In the genomic region with DNA sequence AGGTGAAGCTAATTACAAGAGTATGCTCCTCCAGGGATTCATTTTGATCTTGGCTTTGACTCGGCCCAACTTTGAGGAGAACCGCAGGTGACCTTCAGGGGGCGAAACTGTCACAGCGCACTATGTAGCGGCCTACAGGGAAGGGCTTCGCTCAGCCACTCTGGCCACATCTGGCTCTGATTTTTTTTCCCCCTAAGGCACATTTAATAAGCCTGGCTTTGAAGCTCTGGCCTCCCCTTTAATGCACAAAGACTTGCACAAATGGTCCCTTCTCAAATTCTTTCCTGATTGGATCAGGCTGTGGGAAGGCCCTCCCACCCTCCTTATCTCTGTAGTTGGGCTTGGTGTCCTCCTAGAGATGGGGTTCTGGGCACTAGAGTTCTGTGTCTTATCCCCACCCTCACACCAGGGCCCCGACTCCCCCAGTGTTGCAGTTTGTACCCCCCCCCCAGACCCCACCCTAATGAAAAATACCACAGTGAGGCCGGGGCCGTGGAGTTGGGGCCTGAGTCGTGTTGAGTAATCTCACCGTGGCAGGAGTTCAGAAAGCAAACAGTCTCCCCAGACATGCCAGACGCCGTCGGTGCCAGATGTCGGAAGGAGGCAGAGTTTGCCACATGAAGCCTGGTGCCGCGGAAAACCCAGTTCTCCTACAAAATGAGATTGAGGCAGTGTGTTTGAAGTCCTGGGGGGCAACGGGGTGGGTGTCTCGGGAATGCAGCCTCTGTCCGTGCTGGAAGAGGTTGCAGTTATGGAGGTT, we compare ENCODE assay signal across 11 mouse cellular contexts. TPM values are rescaled to one million over a fixed set of nuclear protein-coding genes. Genes with fewer than 3 reads are reported as not detected.
A peak's percentile ranks its signal among the peaks of the same experiment; 100 is the strongest.
DNase-seq lines count a peak whose midpoint lies in the region; ATAC-seq lines count a peak whose summit lies in the region.
"Had no signal": no experiment of that assay in that cellular context is flagged by ENCODE, and none has a peak within 500 bp of the region (broad histone marks: within the 10 kb centered on the region; RNA-seq: fewer than 3 reads in every experiment).

No protein-coding gene starts in this region.

- no peak for ATAC-seq in forebrain, embryonic 12.5 days (ENCODE audit: low FRiP score)
- no peak for ATAC-seq in frontal cortex, adult (ENCODE audit: low TSS enrichment)

- no peak overlapping the region for H3K4me3 ChIP-seq in forebrain, embryonic 12.5 days (replicated peaks)
- H3K4me3 ChIP-seq: erythroblast, embryonic 14.5 days had no signal

- no peaks in the 10 kb centered on the region for H3K9me3 ChIP-seq in forebrain, embryonic 12.5 days

- no peak overlapping the region for H3K4me2 ChIP-seq in forebrain, embryonic 12.5 days

- H3K9ac ChIP-seq in forebrain, embryonic 12.5 days, result no peak overlapping the region

- WGBS in forebrain, embryonic 12.5 days, result 78% methylated on average over 20 of the region's 20 CpGs

- DNase-seq in gastrocnemius, postnatal 14 days, result peak; percentile 42
- DNase-seq in gastrocnemius, adult 18-20 months (ENCODE audit: low spot score), result no peak
- DNase-seq in adrenal gland, postnatal 14 days, result peak; percentile 77
- DNase-seq in lung, adult 18-20 months, result peak; percentile 65 to 70
- DNase-seq in right cerebral cortex, postnatal 25 days, result no peak
- no peak for DNase-seq in spleen, postnatal 36 days (ENCODE audit: low spot score in 2 of 2)
- DNase-seq: kidney, postnatal 4 days had no signal

- intact Hi-C loops in gastrocnemius, postnatal 14 days (cut with DNase I; ENCODE audit: low total_unique reads), result no loop called here

- H3K27me3 ChIP-seq in forebrain, embryonic 12.5 days, result no peaks in the 10 kb centered on the region
- H3K27me3 ChIP-seq: megakaryocyte, embryonic 14.5 days had no signal

- H3K36me3 ChIP-seq in forebrain, embryonic 12.5 days (replicated peaks), result peaks cover 89% of the 10 kb centered on the region

- H3K27ac ChIP-seq in forebrain, embryonic 12.5 days, result peak overlapping the region; percentile 63; the same call in 1 of the 2 replicates

- H3K4me1 ChIP-seq in forebrain, embryonic 12.5 days, result peaks cover 19% of the 10 kb centered on the region
- H3K4me1 ChIP-seq: megakaryocyte, embryonic 14.5 days had no signal

RNA-seq across cellular contexts. Expression of a gene that starts 27.5 kb away (rescaled TPM):
- total RNA-seq in gastrocnemius, postnatal 14 days (2021), result 1 to 10 TPM; 8.3 to 8.5 TPM
- total RNA-seq in gastrocnemius, adult 18-20 months (2021), result 1 to 10 TPM; 5.4 to 9.6 TPM
- 31.7 and 43.0 TPM in 2 replicates for total RNA-seq in adrenal gland, postnatal 14 days (2021)
- polyA plus RNA-seq in forebrain, embryonic 12.5 days (2016; fragmentation: Nextera tagmentation; extraction: Ambion mirVana), result 14.8 and 17.4 TPM in 2 replicates

Comparison
In these comparisons a context has a peak if more than half of its experiments do, and no peak if none do; other contexts are left out.
1. DNase-seq: peak in gastrocnemius, postnatal 14 days (single experiment), adrenal gland, postnatal 14 days (single experiment) and lung, adult 18-20 months (2 of 2); none in gastrocnemius, adult 18-20 months (single experiment), right cerebral cortex, postnatal 25 days (single experiment) and spleen, postnatal 36 days (0 of 2).